Mouse (Mus musculus) heart, adult 8-10 months (tissue): ENCODE measurements around the gene Gjc2. TPM values are rescaled to one million over a fixed set of nuclear protein-coding genes. Genes with fewer than 3 reads are reported as not detected.

Source experiments
- total RNA-seq, 4 experiments: library from RNA; stranded (reverse); gene quantifications; 2 replicates each; pipeline ENCODE4 v1.2.4; 2022

Gene Gjc2
- total RNA-seq, 4 experiments from 2014 or later: 0.62 to 0.82 (median 0.63) TPM

Other genes starting within 250 kb of the Gjc2 start
- 100 to 1,000 TPM; 165 to 184 (median 175) TPM for gene Rnf187, start 244.3 kb downstream of the Gjc2 start, total RNA-seq
- gene Hist3h2ba, start 234.3 kb downstream of the Gjc2 start, total RNA-seq: 1 to 10 TPM in 3 of 4 experiments, not detected in 1; 1.3 to 1.4 (median 1.3) TPM
- gene Hist3h2a, start 228.5 kb downstream of the Gjc2 start, total RNA-seq: 10 to 100 TPM; 10.5 to 17.8 (median 16.0) TPM
- under 1 TPM in 3 of 4 experiments, not detected in 1; 0.06 to 0.20 (median 0.08) TPM for gene Trim17, start 228.5 kb downstream of the Gjc2 start, total RNA-seq
- gene Trim11, start 205.1 kb downstream of the Gjc2 start, total RNA-seq: 10 to 100 TPM; 14.7 to 18.9 (median 16.5) TPM
- 1,000 to 10,000 TPM in 1 of 4 experiments, 100 to 1,000 TPM in 3; 788 to 1,002 (median 896) TPM for gene Obscn, start 46.8 kb downstream of the Gjc2 start, total RNA-seq
- 10 to 100 TPM; 14.8 to 21.8 (median 19.4) TPM for gene Iba57, start 19.5 kb downstream of the Gjc2 start, total RNA-seq
- 100 to 1,000 TPM; 112 to 142 (median 128) TPM for gene Guk1, start 9.0 kb upstream of the Gjc2 start, total RNA-seq
- gene Mrpl55, start 19.3 kb upstream of the Gjc2 start, total RNA-seq: 100 to 1,000 TPM; 100 to 119 (median 114) TPM
- 10 to 100 TPM in 3 of 4 experiments, 1 to 10 TPM in 1; 9.8 to 12.9 (median 10.6) TPM for gene 2310033P09Rik, start 25.1 kb upstream of the Gjc2 start, total RNA-seq
- 100 to 1,000 TPM; 261 to 279 (median 274) TPM for gene Arf1, start 45.1 kb upstream of the Gjc2 start, total RNA-seq
- not detected for gene Wnt3a, start 107.5 kb upstream of the Gjc2 start, total RNA-seq
- gene Wnt9a, start 123.7 kb upstream of the Gjc2 start, total RNA-seq: 1 to 10 TPM; 4.3 to 4.9 (median 4.6) TPM
- gene Prss38, start 192.4 kb upstream of the Gjc2 start, total RNA-seq: not detected